Mouse (Mus musculus) intestine, postnatal 0 days (tissue): ENCODE results near the gene Klhl30. TPM values are rescaled to one million over a fixed set of nuclear protein-coding genes. Genes with fewer than 3 reads are reported as not detected.

ENCODE experiments used
- ATAC-seq: fragments of 200-750 bp; cut with Nextera tagmentation; 2 replicates; pipeline ENCODE4 v1.8.0; 2017; ENCODE audit warnings: mild to moderate bottlenecking, moderate TSS enrichment, moderate library complexity
- H3K27ac ChIP-seq: fragments of 300-500 bp; sonication (generic); 2 replicates; pipeline ENCODE4 v1.5.1; 2014; ENCODE audit warnings: mild to moderate bottlenecking, low read depth, low read length, moderate library complexity
- H3K27me3 ChIP-seq: fragments of 300-500 bp; sonication (generic); replicated peaks from 2 replicates; pipeline ENCODE4 v1.6.1; 2014; ENCODE audit warnings: low read length, mixed read lengths; ENCODE audit not compliant: control insufficient read depth, insufficient read depth
- H3K36me3 ChIP-seq: fragments of 300-500 bp; sonication (generic); 2 replicates; pipeline ENCODE4 v1.6.1; 2014; ENCODE audit warnings: mild to moderate bottlenecking, moderate library complexity; ENCODE audit not compliant: control insufficient read depth, insufficient read depth
- H3K4me1 ChIP-seq: fragments of 300-500 bp; sonication (generic); replicated peaks from 2 replicates; pipeline ENCODE4 v1.6.1; 2014; ENCODE audit warnings: antibody characterized with exemption, low read length, mixed read lengths; ENCODE audit not compliant: control insufficient read depth, insufficient read depth
- H3K4me2 ChIP-seq: fragments of 300-500 bp; sonication (generic); replicated peaks from 2 replicates; pipeline ENCODE4 v1.6.1; 2014; ENCODE audit warnings: low read depth, mild to moderate bottlenecking, moderate library complexity
- H3K4me3 ChIP-seq: fragments of 300-500 bp; sonication (generic); 2 replicates; pipeline ENCODE4 v1.5.1; 2014; ENCODE audit warnings: low read depth, low read length
- H3K9ac ChIP-seq: fragments of 300-500 bp; sonication (generic); 2 replicates; pipeline ENCODE4 v1.6.1; 2014; ENCODE audit warnings: mild to moderate bottlenecking, low read depth, low read length
- H3K9me3 ChIP-seq: fragments of 300-500 bp; sonication (generic); 2 replicates; pipeline ENCODE4 v1.6.1; 2016; ENCODE audit warnings: mixed run types; ENCODE audit not compliant: control insufficient read depth
- CTCF ChIP-seq: sonication (generic); IDR thresholded peaks from 2 replicates; pipeline ENCODE4 v1.5.1; 2016; ENCODE audit warnings: low read depth, mild to moderate bottlenecking, control low read depth, antibody characterized with exemption, moderate library complexity
- WGBS: fragments of 180-500 bp; shearing (Covaris S2); extraction: QIAGEN DNeasy Blood & Tissue Kit; methylation state at CpG from one replicate; pipeline ENCODE4 v1.1.7; 2014; 5-methylcytosine and 5-hydroxymethylcytosine counted together
- polyA plus RNA-seq: library from polyadenylated mRNA; unstranded; fragments of >200 nt; fragmentation: Nextera tagmentation; extraction: Ambion mirVana; gene quantifications from 2 replicates; pipeline ENCODE4 v1.2.1, GENCODE M21; 2015

Gene Klhl30
- polyA plus RNA-seq, 1 experiment from 2014 or later: 1.3 TPM

DNA sequence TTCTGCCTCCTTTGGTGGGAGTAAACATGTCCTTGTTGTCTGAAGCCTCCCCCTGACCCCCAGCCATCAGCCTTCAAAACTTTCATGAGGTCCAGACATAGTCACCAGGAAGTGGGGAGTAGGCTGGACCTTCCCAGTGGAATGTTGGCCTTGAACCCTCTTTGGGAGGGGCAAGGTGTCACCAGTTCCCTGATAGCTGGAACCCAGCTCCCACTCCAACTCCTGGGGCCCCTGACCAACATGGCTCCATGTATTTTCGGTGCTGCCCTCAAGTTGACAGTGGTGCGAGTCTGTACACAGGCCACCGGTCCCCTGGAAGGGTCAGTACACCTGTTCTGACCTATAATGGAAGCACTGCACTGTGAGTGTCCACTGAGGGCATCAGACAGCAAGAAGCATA, 16.5 kb downstream of the Klhl30 start:
- H3K9ac ChIP-seq: no peak overlapping the region
- TF ChIP-seq CTCF: no peak
- WGBS: 89% methylated on average over 3 of the region's 3 CpGs
- H3K27me3 ChIP-seq: no peaks in the 10 kb centered on the region
- H3K27ac ChIP-seq: no peak overlapping the region
- peaks cover 19% of the 10 kb centered on the region for H3K36me3 ChIP-seq
- H3K4me2 ChIP-seq: peak overlapping the region; percentile 95
- no peaks in the 10 kb centered on the region for H3K9me3 ChIP-seq
- peaks cover 4% of the 10 kb centered on the region; the same call in 1 of the 2 replicates for H3K4me1 ChIP-seq
- ATAC-seq: no peak
- H3K4me3 ChIP-seq: no peak overlapping the region; the same call in 1 of the 2 replicates

DNA sequence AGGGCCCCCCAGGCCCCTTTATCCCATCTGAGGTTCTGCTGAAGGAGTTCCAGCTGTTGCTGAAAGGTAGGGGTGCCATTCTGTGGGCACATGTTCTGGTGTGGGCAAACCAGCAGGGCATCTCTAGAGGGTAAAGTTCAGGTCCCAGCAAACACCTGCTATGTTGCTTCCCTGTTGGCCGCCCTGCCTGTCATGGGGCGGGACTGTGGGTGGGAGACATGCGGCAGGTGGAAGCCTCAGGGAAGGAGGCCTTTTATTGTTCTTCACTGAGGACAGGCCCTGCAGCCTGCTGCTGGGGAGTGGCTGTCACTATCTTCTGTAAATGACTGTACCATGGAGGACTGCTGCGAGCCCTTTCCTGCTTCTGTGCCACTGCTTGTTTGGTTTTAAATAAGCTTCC, 18.6 kb downstream of the Klhl30 start:
- no peak overlapping the region for H3K4me2 ChIP-seq
- no peak for TF ChIP-seq CTCF
- H3K4me1 ChIP-seq: peaks cover 4% of the 10 kb centered on the region; the same call in 1 of the 2 replicates
- peak; percentile 90 for ATAC-seq
- H3K4me3 ChIP-seq: no peak overlapping the region
- no peak overlapping the region for H3K9ac ChIP-seq
- peak overlapping the region; percentile 64; the same call in 1 of the 2 replicates for H3K27ac ChIP-seq
- no peaks in the 10 kb centered on the region for H3K9me3 ChIP-seq
- peaks cover 39% of the 10 kb centered on the region for H3K36me3 ChIP-seq
- H3K27me3 ChIP-seq: no peaks in the 10 kb centered on the region
- 37% methylated on average over 4 of the region's 4 CpGs for WGBS

- Histone ChIP-seq H3K4me3 (no peak overlapping the region), H3K27ac (peak overlapping the region; percentile 64), H3K9me3 (no peaks in the 10 kb centered on the region), H3K4me1 (peaks cover 4% of the 10 kb centered on the region; the same call in 1 of the 2 replicates), H3K36me3 (peaks cover 43% of the 10 kb centered on the region), H3K9ac (no peak overlapping the region), H3K4me2 (peak overlapping the region; percentile 35; the same call in 1 of the 2 replicates), H3K27me3 (no peaks in the 10 kb centered on the region)
- WGBS: 62% methylated on average over 23 of the region's 23 CpGs
- no peak for ATAC-seq
- no peak for TF ChIP-seq CTCF
These were observed 19.2 kb downstream of the Klhl30 start for GRCm38 (mm10) chr1:91370055-91370454.

GRCm38 (mm10) chr1:91373414-91373835, 22.6 kb downstream of the Klhl30 start:
- no peaks in the 10 kb centered on the region for H3K9me3 ChIP-seq
- H3K9ac ChIP-seq: no peak overlapping the region
- H3K4me2 ChIP-seq: no peak overlapping the region
- no peak for TF ChIP-seq CTCF
- H3K27ac ChIP-seq: no peak overlapping the region
- ATAC-seq: no peak
- no peak overlapping the region for H3K4me3 ChIP-seq
- peaks cover 77% of the 10 kb centered on the region for H3K36me3 ChIP-seq
- no peaks in the 10 kb centered on the region; the same call in 1 of the 2 replicates for H3K4me1 ChIP-seq
- 85% methylated on average over 6 of the region's 6 CpGs for WGBS
- H3K27me3 ChIP-seq: no peaks in the 10 kb centered on the region

- ATAC-seq: peak; percentile 66
- H3K36me3 ChIP-seq: peaks cover 88% of the 10 kb centered on the region
- whole genome bisulfite sequencing: 53% methylated on average over 7 of the region's 7 CpGs
These were observed 29.8 kb downstream of the Klhl30 start for GRCm38 (mm10) chr1:91380453-91381090.

DNA sequence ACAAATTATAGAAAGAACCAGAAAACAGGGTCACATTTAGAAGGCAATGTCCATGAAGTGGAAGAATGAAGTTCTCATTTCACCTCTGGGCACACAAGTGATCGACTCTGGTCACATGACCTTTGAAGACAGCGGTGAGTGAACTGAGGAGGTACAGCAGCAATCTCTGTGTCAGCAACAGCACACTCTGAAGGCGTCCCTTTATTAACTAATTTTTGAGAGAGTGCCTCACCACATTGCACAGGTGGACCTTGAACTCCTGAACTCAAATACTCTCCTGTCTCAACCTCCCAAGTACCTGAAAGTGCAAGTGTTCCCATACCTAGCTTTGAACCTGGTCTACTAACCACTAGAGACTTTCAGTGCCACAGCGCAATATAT, 30.3 kb downstream of the Klhl30 start:
- no peak overlapping the region for H3K4me2 ChIP-seq
- no peak overlapping the region for H3K9ac ChIP-seq
- H3K27ac ChIP-seq: no peak overlapping the region
- no peak overlapping the region for H3K4me3 ChIP-seq
- H3K36me3 ChIP-seq: peaks cover 84% of the 10 kb centered on the region
- 60% methylated on average over 4 of the region's 4 CpGs for WGBS
- H3K9me3 ChIP-seq: no peaks in the 10 kb centered on the region
- TF ChIP-seq CTCF: no peak
- H3K4me1 ChIP-seq: no peaks in the 10 kb centered on the region
- ATAC-seq: peak; percentile 59; the same call in 1 of the 2 replicates
- H3K27me3 ChIP-seq: no peaks in the 10 kb centered on the region

More at GRCm38 (mm10) chr1:91380453-91381090, 29.8 kb downstream of the Klhl30 start:
- TF ChIP-seq CTCF: peak; percentile 94
- H3K4me2 ChIP-seq: no peak overlapping the region
- H3K27ac ChIP-seq: 0 out of 2 replicates have a peak overlapping the region, but pooled peaks have one; percentile 1
- H3K9ac ChIP-seq: no peak overlapping the region
- H3K4me1 ChIP-seq: no peaks in the 10 kb centered on the region
- no peak overlapping the region for H3K4me3 ChIP-seq
- H3K9me3 ChIP-seq: no peaks in the 10 kb centered on the region
- no peaks in the 10 kb centered on the region for H3K27me3 ChIP-seq
